Mouse (Mus musculus): ENCODE measurements around the gene Pex6.

- no peak for TF ChIP-seq CTCF (conservative IDR thresholded peaks at IDR 0.05; ENCODE audit: low read length)
- no peak for TF ChIP-seq NANOG (IDR thresholded peaks at IDR 0.05; ENCODE audit: borderline replicate concordance, low read length)
- TF ChIP-seq POU5F1 (IDR thresholded peaks at IDR 0.05; ENCODE audit: borderline replicate concordance, low read length) = no peak
Measured at GRCm38 (mm10) chr17:46747234-46747633, 36.0 kb downstream of the Pex6 start.
